Mouse (Mus musculus) ES-Bruce4 (cell line): ENCODE measurements around the gene Arl6ip5.

Experiments used
- CTCF ChIP-seq: IDR thresholded peaks from one replicate; pipeline ENCODE4 v1.8.1; 2011; ENCODE audit warnings: low read depth, low read length
- EP300 ChIP-seq: IDR thresholded peaks from 2 replicates; pipeline ENCODE4 v1.6.1; 2011; ENCODE audit warnings: low read depth, low read length; ENCODE audit not compliant: insufficient read depth

GRCm38 (mm10) chr6:97222321-97222720 lies 11.8 kb downstream of the Arl6ip5 start:
- TF ChIP-seq CTCF (no peak), EP300 (no peak)
